Mouse (Mus musculus) heart, embryonic 12.5 days (tissue): ENCODE measurements around the gene Idh2. TPM values are rescaled to one million over a fixed set of nuclear protein-coding genes. Genes with fewer than 3 reads are reported as not detected.

Source experiments
- polyA plus RNA-seq: library from polyadenylated mRNA; unstranded; fragments of >200 nt; fragmentation: Nextera tagmentation; extraction: Ambion mirVana; gene quantifications from 2 replicates; pipeline ENCODE4 v1.2.1, GENCODE M21; 2016

Gene Idh2
- polyA plus RNA-seq, 1 experiment from 2014 or later, result 1,569 TPM

Other genes starting within 250 kb of the Idh2 start
- gene Ap3s2, start 194.7 kb downstream of the Idh2 start, polyA plus RNA-seq, result 33.4 and 36.6 TPM in 2 replicates
- 26.4 and 29.5 TPM in 2 replicates for gene Arpin, start 180.0 kb downstream of the Idh2 start, polyA plus RNA-seq
- gene Zfp710, start 90.6 kb downstream of the Idh2 start, polyA plus RNA-seq, result 13.5 and 13.7 TPM in 2 replicates
- gene Sema4b, start 71.4 kb upstream of the Idh2 start, polyA plus RNA-seq, result 10.3 and 10.7 TPM in 2 replicates
- 43.4 and 47.3 TPM in 2 replicates for gene Cib1, start 117.4 kb upstream of the Idh2 start, polyA plus RNA-seq
- gene Gdpgp1, start 117.5 kb upstream of the Idh2 start, polyA plus RNA-seq, result 3.6 and 3.9 TPM in 2 replicates
- 0.26 and 0.37 TPM in 2 replicates for gene Ttll13, start 131.0 kb upstream of the Idh2 start, polyA plus RNA-seq
- 43.0 and 43.4 TPM in 2 replicates for gene Ngrn, start 145.8 kb upstream of the Idh2 start, polyA plus RNA-seq
- 11.1 and 12.4 TPM in 2 replicates for gene Vps33b, start 154.3 kb upstream of the Idh2 start, polyA plus RNA-seq
- 137 and 152 TPM in 2 replicates for gene Prc1, start 179.1 kb upstream of the Idh2 start, polyA plus RNA-seq
- gene Rccd1, start 209.1 kb upstream of the Idh2 start, polyA plus RNA-seq, result 6.1 and 8.9 TPM in 2 replicates
- 20.5 and 21.0 TPM in 2 replicates for gene Unc45a, start 225.6 kb upstream of the Idh2 start, polyA plus RNA-seq
- gene Hddc3, start 227.7 kb upstream of the Idh2 start, polyA plus RNA-seq, result 14.4 and 15.8 TPM in 2 replicates